Mouse (Mus musculus) cerebellum, adult 9-10 months (tissue): ENCODE data around the gene Rpl7a.

Source experiments
- DNase-seq: peaks from one replicate; pipeline ENCODE4 v3.0.0; 2022

Rpl7a gene

DNA sequence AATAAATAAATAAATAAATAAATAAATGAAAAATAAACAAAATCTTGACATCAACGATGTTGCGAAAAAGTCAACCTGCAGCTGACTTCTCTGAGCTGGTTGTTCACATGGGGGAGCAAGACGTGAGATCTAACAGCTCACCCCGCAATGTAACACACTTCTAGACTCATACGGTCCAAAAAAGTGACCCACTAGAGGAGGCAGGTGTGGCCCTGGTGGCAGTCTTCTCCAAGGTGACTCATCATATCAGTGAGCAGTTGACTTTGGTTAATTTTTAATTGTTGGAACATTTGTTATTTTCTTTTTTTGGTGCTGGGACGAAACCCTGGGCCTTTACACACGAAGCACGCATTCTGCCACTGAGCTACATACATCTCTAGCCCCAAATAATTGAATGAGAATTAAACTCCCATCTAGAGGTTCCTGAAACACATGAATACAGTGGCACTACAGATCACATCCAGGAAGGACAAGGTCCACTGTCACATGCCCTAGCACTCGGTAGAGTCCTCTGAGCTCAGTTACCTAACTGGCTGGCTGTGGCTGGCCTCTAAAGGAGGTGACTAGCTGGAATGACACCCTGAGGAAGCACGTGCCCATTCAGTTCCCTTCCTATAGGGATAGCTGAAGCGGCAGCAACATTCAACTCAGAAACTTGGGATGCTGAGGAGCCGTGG, 46.4 kb downstream of the Rpl7a start:
- DNase-seq = no peak

DNA sequence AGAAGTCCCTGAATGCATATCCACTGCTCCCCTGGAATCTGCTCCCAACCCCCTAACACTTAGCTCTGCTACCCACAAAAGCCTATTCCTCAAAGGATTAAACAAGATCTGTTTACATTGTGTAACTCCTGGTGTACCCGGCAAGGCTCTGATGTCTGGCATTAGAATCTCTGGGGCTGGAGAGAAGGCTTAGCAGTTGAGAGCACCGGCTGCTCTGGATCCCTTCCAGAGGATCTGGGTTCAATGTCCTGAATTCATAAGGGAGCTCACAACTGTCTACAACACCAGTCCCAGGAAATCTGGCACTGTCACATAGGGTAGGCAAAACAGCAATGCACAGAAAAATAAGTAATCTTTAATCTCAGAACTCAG, 46.9 kb downstream of the Rpl7a start:
- DNase-seq = no peak

DNA sequence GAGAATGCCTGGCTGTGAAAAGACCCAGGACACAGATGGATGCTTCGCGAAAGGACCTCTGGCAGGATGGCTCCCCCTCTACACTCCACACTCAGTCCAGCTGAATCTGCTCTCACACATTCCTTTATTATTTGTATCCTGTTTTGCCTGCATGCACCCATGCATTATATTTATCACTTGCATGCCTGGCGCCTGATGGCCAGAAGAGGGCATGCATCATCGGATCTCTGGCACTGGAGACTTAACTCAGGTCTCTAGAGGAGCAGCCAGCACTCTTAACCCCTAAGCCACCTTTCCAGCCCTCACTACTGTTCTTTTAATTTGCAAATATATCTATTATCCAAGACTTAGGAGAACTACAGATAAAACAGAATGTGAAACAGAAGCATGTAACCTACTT, 50.2 kb downstream of the Rpl7a start:
- no peak for DNase-seq
